Mouse (Mus musculus): ENCODE results near the gene Spg11. TPM values are rescaled to one million over a fixed set of nuclear protein-coding genes. Genes with fewer than 3 reads are reported as not detected.

The Spg11 gene
- 10 to 100 TPM in 1 of 2 experiments, 1 to 10 TPM in 1; 9.8 to 11.4 TPM for total RNA-seq (2021)
- long read RNA-seq, experiment 1, full-length matches to known transcripts, result 2 of 3 reads
- long read RNA-seq, experiment 1, partial matches to known transcripts, result 1 of 3 reads
- long read RNA-seq, experiment 1, other reads (novel, unspliced or antisense), result 0 of 3 reads
- long read RNA-seq, experiment 2, full-length matches to known transcripts, result 4 of 5 reads
- long read RNA-seq, experiment 2, partial matches to known transcripts, result 0 of 5 reads
- long read RNA-seq, experiment 2, other reads (novel, unspliced or antisense), result 1 of 5 reads

- intact Hi-C loops (cut with DNase I), result loop anchor here (2.0 kb wide), 1 partner anchor 29 kb away; the partner anchor contains the start of gene B2m
Observed at GRCm38 (mm10) chr2:122117961-122118958, at the start of gene Spg11. Gene Spg11 (minus strand): TSS chr2:122118386.

GRCm38 (mm10) chr2:122164293-122164692, 46.1 kb upstream of the Spg11 start:
- no peak for DNase-seq
- intact Hi-C loops (cut with DNase I), result no loop called here

More at GRCm38 (mm10) chr2:122117961-122118958, at the start of gene Spg11:
- peak; percentile 97 to 98 for DNase-seq

- no peak for DNase-seq
- intact Hi-C loops (cut with DNase I), result no loop called here
Observed at GRCm38 (mm10) chr2:122163430-122164195, 45.4 kb upstream of the Spg11 start.

- intact Hi-C loops (cut with DNase I), result no loop called here
Observed at GRCm38 (mm10) chr2:122162529-122162928, 44.3 kb upstream of the Spg11 start.

GRCm38 (mm10) chr2:122161542-122161941, 43.4 kb upstream of the Spg11 start:
- intact Hi-C loops (cut with DNase I), result no loop called here
- no peak for DNase-seq

More at GRCm38 (mm10) chr2:122162529-122162928, 44.3 kb upstream of the Spg11 start:
- no peak for DNase-seq

GRCm38 (mm10) chr2:122160680-122161079, 42.5 kb upstream of the Spg11 start, which contains the start of gene Trim69:
Gene Trim69 (plus strand): TSS chr2:122160700.
- DNase-seq, result peak; percentile 85 to 93
- intact Hi-C loops (cut with DNase I), result loop anchor here (1.0 kb wide), 1 partner anchor 90 kb away; no protein-coding TSS in a partner anchor

GRCm38 (mm10) chr2:122159667-122160066, 41.5 kb upstream of the Spg11 start:
- intact Hi-C loops (cut with DNase I), result loop anchor here (1.0 kb wide), 1 partner anchor 89 kb away; no protein-coding TSS in a partner anchor
- DNase-seq, result no peak

- intact Hi-C loops (cut with DNase I), result no loop called here
- DNase-seq, result no peak
Observed at GRCm38 (mm10) chr2:122158362-122158802, 40.2 kb upstream of the Spg11 start.

GRCm38 (mm10) chr2:122157561-122157960, 39.4 kb upstream of the Spg11 start:
- no peak for DNase-seq
- intact Hi-C loops (cut with DNase I), result no loop called here

GRCm38 (mm10) chr2:122156051-122156700, 38.0 kb upstream of the Spg11 start:
- intact Hi-C loops (cut with DNase I), result no loop called here

GRCm38 (mm10) chr2:122155292-122155691, 37.1 kb upstream of the Spg11 start:
- no peak for DNase-seq
- intact Hi-C loops (cut with DNase I), result no loop called here

More at GRCm38 (mm10) chr2:122156051-122156700, 38.0 kb upstream of the Spg11 start:
- DNase-seq, result no peak

GRCm38 (mm10) chr2:122154479-122154878, 36.3 kb upstream of the Spg11 start:
- DNase-seq, result no peak
- intact Hi-C loops (cut with DNase I), result no loop called here

GRCm38 (mm10) chr2:122153681-122154365, 35.6 kb upstream of the Spg11 start:
- DNase-seq, result no peak
- intact Hi-C loops (cut with DNase I), result no loop called here

GRCm38 (mm10) chr2:122152850-122153249, 34.7 kb upstream of the Spg11 start:
- no peak for DNase-seq
- intact Hi-C loops (cut with DNase I), result no loop called here

GRCm38 (mm10) chr2:122151221-122151620, 33.0 kb upstream of the Spg11 start:
- DNase-seq, result no peak
- intact Hi-C loops (cut with DNase I), result no loop called here

- DNase-seq, result no peak
- intact Hi-C loops (cut with DNase I), result no loop called here
Observed at GRCm38 (mm10) chr2:122149716-122150115, 31.5 kb upstream of the Spg11 start.

GRCm38 (mm10) chr2:122149316-122149715, 31.1 kb upstream of the Spg11 start:
- intact Hi-C loops (cut with DNase I), result no loop called here

GRCm38 (mm10) chr2:122148242-122148917, 30.2 kb upstream of the Spg11 start:
- intact Hi-C loops (cut with DNase I), result no loop called here
- DNase-seq, result peak; percentile 67 to 75

More at GRCm38 (mm10) chr2:122149316-122149715, 31.1 kb upstream of the Spg11 start:
- DNase-seq, result no peak

Data from heart, postnatal 14 days (tissue).